Comparison of ENCODE assay signal across 8 mouse cellular contexts in the genomic region with DNA sequence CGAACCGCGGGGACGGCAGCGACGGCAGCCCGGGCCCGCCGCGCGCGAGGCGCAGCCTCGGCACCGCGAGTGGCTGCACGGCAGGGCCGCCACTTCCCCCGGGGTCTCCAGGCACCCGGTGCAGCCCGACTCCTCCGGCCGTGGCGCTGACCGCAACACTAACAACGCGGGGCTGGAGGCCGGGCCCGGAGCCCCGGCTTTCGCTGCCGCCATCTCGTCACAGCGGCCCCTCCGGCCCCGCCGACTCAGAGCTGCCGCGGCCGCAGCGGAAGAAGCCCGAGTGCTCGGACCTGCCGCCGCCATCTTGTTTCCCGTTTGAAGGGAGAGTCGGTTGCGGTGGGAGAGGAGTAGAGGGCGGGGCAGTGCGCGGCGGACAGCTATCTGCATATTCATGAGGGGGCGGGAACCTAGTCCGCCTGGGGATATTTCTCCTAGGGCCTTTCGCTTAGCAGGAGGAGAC. TPM values are rescaled to one million over a fixed set of nuclear protein-coding genes. Genes with fewer than 3 reads are reported as not detected.
DNase-seq lines count a peak whose midpoint lies in the region.

A gene (minus strand): TSS at position 317 of the 460 bp plus-strand sequence.

- DNase-seq in MEL-GATA-1-ER (ENCODE audit: extremely low read depth, low read depth) = peak; percentile 71
- DNase-seq in cerebellum, adult 8-10 months = peak; percentile 91
- DNase-seq in forelimb bud, embryonic 11.5 days (ENCODE audit: low read depth, low spot score) = peak; percentile 85
- peak; percentile 92 for DNase-seq in hindbrain, embryonic 10.5 days (ENCODE audit: low spot score)
- peak; percentile 85 to 90 for DNase-seq in layer of hippocampus, postnatal 10 days (ENCODE audit: low spot score in 2 of 2)
- peak; percentile 96 for DNase-seq in lung, postnatal 10 days
- peak; percentile 89 for DNase-seq in ovary, postnatal 36 days (ENCODE audit: low spot score)
- peak; percentile 91 for DNase-seq in thymus, postnatal 25 days

- H3K36me3 ChIP-seq in hindbrain, embryonic 10.5 days = peaks cover 13% of the 10 kb centered on the region

- H3K9me3 ChIP-seq in hindbrain, embryonic 10.5 days = peaks cover 5% of the 10 kb centered on the region; the same call in 1 of the 2 replicates

- H3K27me3 ChIP-seq in hindbrain, embryonic 10.5 days (ENCODE audit: insufficient read depth, poor library complexity, severe bottlenecking) = no peaks in the 10 kb centered on the region

- H3K4me1 ChIP-seq in hindbrain, embryonic 10.5 days (replicated peaks) = peaks cover 28% of the 10 kb centered on the region

- peak within 1 kb of the TSS; percentile 98 for H3K27ac ChIP-seq in hindbrain, embryonic 10.5 days

- peak within 1 kb of the TSS; percentile 95 for H3K4me3 ChIP-seq in hindbrain, embryonic 10.5 days

- WGBS in hindbrain, embryonic 10.5 days = under 1% methylated on average over 55 of the region's 55 CpGs

RNA-seq across cellular contexts. Expression of the gene that starts here (rescaled TPM):
- polyA plus RNA-seq in hindbrain, embryonic 10.5 days (2016; fragmentation: Nextera tagmentation; extraction: Ambion mirVana) = 4.7 and 5.9 TPM in 2 replicates
- 10 to 100 TPM; 19.6 to 25.6 TPM for total RNA-seq in layer of hippocampus, postnatal 10 days (2021)

Comparison
In these comparisons a context has a peak if more than half of its experiments do, and no peak if none do; other contexts are left out.
1. Peak in every context shown above with its lines: DNase-seq, H3K4me3 ChIP-seq and H3K27ac ChIP-seq.